Mouse (Mus musculus) kidney, postnatal 14 days (tissue): ENCODE measurements at regions not wholly inside any gene's neighbourhood (a gene's known extent, or its start where the extent isn't known, plus 50 kb on each side); places are given as distances from the start of the nearest gene placed in this dataset.

ENCODE experiments used
- DNase-seq: peaks from one replicate; pipeline ENCODE4 v3.0.0; 2022; ENCODE audit warnings: mixed read lengths

DNA sequence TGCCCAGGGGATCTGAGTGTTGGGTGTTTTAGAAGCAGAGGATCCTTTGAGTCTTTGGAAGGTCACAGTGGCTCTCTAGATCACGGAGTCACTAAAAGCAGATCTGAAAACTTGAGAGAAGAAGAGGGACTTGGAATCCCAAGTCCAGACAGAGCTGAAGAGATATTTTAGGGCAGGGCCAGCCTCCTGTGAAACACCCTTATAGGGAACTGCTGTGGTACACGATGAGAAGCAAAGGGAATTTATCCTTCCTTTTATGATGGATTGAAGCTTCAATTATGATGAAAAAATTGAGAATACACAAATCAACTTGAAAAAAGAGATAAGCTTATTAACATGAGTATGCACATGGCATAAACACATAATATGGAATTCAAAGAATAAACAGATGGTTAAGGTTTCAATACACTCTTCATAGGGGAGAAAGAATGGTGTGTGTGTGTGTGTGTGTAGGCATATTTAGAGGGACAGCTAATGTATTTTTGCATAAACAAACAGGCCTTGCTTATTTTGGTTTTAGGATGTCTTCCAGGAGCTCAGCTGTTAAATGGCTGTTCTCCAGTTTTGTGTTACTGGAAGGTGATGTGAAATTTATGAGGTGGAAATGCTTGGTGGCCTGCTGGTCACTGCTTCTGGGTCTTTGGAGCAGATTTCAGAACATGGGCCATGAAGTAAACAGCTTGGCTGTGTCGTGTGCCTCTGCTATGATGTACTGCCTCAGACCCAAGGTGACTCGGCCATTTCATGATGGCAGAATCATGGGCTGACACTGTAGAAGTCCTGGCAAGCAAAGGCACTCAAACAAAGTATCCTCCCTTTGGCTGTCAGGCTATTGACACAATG lies 190.1 kb downstream of the Phlda1 start:
- DNase-seq = peak; percentile 41

- no peak for DNase-seq
These were observed 190.9 kb downstream of the Phlda1 start for GRCm38 (mm10) chr10:111696987-111697386.

- DNase-seq = no peak
These were observed 193.7 kb downstream of the Phlda1 start for GRCm38 (mm10) chr10:111699557-111700508.

GRCm38 (mm10) chr10:111700570-111700969 lies 194.5 kb downstream of the Phlda1 start:
- DNase-seq = no peak

DNA sequence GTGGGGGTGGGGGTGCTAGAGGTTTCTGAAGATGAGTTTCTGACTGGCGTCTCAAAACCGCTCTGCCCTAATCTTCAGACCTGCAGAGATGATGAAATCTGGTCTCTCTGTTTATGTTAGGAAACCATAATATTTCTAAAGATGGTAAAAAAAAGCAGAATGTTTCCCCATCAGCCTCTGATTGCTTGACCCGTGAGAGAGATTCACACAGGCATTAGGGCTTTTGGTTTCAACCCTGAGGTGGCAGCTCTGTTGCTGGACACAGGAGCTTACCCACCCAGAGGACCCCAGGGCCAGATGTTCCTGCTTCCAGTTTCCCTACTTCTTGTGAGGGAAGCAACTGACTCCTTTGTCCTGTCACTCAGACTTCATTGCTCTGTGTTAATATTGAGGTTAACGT lies 195.1 kb downstream of the Phlda1 start:
- no peak for DNase-seq

DNA sequence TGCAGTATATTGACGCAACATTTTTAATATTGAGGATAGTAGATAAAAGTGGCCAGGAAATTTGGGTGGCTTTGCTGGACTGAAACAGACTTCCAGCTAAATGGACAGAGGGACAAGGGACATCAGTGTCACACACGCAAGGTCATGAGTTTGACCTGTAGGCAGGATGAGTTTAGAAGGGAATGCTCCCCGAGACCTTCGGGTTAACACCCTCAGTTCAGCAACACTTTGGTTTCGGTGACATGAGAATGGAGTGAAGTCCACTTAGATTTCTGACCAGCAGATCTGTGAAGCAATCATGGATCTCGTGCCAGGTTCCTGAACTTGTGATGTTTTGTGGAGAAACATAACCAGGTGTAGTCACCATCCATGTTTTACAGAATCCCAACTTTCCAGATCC lies 196.3 kb downstream of the Phlda1 start:
- DNase-seq = no peak

- DNase-seq = no peak
These were observed 197.4 kb downstream of the Phlda1 start for GRCm38 (mm10) chr10:111703447-111703846.

GRCm38 (mm10) chr10:111711519-111712113 lies 205.5 kb downstream of the Phlda1 start:
- no peak for DNase-seq

DNA sequence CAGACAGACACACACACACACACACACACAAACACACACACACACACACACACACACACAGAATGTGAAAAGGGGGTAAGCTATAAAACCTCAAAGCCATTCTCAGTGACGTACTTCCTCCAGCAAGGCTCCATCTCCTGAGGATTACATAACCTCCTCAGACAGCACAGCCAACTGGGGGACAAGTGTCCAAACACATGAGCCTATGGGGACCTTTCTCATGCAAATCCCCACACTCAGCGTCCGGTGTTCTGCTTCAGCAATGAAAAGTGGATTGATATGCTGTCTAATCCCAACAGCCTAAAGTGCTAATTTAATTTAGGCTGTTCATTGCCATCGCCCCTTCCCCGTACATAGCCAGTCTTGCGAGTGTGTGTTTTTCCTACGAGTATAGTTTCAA lies 206.9 kb downstream of the Phlda1 start:
- no peak for DNase-seq

DNA sequence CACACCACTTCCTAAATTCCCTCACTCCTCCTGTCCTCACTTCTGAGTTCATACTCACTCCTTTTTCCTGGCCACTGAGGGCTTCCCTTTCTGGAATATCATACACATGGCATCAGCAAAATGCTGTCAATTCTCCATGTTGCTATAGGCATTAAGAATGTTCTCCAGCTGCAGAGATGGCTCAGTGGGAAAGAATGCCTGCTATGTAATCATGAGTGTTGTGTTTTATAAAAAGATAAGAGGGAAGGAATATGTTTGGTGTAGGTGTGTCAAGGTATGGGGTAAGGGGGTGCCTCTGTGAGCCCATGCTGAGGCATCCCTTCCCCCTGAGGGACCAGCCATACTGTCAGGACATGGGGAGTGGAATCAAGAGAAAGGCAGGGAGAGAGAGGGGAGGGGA lies 207.6 kb downstream of the Phlda1 start:
- no peak for DNase-seq

DNA sequence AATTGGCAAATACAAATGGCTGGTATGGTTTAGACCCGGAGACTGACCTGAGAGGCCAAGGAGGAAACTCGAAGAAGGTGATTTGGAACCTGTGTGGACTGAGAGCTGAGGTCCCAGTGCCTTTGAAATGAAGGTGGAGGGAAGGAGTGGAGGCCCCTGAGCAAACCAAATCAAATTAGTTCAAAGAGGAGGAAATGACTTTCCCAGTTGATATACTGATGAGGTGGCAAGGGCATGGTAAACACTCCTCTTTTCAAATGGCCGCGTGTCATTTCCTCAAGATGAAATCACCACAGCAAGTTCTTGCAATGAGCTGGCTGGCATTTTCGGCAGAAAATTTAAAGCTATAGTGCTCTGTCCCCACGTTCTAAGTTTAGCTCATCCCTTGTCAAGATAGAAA lies 209.1 kb downstream of the Phlda1 start:
- DNase-seq = no peak

- peak; percentile 56 for DNase-seq
These were observed 213.5 kb downstream of the Phlda1 start for GRCm38 (mm10) chr10:111719632-111720031.

DNA sequence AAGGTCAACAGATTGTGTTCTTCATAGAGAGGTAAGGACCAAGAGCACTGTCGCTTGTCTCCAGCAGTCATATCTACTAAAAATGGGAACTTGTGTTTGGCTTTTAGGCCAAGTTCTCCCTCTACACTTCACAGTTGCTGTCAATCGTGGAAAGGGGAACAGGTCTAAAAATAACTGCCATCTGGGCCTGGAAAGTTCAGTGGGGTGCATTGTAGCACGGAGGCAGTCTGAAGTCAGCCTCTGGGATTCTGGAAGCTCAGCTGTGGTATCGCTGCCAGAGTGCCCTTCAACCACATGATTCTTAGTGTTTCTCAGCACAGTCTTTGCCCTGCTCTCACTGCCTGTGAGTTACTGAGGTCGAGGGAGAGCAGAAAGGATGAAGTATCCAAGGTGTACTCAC lies 215.0 kb downstream of the Phlda1 start:
- no peak for DNase-seq

GRCm38 (mm10) chr10:111723885-111724284 lies 217.8 kb downstream of the Phlda1 start:
- DNase-seq = no peak

- peak; percentile 16 for DNase-seq
These were observed 218.7 kb downstream of the Phlda1 start for GRCm38 (mm10) chr10:111724574-111725414.

DNA sequence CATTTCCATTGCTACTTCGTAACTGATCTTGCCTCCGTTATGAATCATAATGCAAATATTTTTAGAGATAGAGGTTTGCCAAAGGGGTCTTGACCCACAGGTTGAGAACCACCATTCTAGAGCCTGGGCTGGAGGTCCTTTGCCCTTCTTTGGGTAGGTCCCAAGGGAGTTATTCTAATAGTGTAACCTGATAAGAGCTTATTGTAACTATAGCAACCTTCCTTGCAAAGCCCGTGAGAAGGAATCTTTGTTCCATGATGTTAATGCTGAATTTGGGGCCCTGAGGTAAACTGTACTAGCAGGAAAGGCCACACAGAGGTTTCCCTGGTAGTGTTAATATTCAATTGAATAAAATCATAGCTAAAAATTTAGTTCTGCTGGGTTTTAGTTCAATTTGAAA lies 229.9 kb downstream of the Phlda1 start:
- DNase-seq = no peak

DNA sequence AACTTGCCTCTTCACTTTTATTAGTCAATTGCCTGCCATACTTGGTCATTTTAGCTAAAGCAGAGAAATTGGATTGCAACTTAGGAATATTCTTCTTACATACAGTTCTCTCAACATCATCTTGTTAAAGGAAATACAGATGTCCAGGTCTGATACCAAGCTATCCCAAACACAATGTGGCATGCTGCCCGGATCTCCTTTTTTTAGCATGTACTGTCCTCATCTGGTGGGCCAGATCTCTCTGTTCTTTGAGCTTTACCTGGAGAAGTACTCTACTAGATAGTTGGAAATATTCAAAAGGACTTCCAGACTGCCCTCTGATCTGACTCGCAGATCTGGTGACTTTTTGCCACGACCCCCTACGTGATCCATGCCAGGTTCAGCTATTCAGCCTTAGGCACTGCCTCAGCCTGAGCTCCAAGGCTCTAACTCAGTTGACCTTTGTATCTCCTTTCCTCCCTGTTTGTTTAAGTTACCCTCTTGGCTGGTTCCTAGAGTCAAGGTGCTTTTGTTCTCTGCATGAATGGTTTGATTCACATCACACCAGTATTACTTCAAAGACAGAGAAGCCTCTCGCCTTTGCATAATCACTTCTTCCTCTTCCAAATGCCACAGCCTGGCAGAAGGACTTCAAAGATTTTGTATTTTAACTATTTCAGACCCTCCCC lies 232.9 kb upstream of the Krr1 start:
- no peak for DNase-seq

- no peak for DNase-seq
These were observed 231.7 kb upstream of the Krr1 start for GRCm38 (mm10) chr10:111740586-111741265.

GRCm38 (mm10) chr10:111741301-111741945 lies 231.0 kb upstream of the Krr1 start:
- no peak for DNase-seq

DNA sequence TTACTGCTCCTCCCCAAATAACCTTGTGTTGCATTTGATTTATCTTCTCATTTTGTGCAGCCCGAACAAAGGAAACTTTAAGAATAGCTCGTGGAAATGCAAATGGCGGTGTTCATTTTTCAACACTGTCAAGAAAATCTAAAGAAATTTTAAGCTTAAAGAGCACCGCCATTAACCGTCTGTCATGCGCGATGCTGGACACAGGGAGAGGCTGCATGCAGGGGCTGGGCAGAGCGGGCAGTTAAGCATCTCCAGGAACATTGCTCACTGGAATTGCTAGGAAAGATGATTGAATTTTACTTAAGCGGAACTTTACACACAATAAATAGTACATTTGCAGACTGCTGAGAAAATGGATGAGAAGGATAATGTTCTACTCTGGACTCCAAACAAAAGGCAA lies 229.2 kb upstream of the Krr1 start:
- DNase-seq = no peak

DNA sequence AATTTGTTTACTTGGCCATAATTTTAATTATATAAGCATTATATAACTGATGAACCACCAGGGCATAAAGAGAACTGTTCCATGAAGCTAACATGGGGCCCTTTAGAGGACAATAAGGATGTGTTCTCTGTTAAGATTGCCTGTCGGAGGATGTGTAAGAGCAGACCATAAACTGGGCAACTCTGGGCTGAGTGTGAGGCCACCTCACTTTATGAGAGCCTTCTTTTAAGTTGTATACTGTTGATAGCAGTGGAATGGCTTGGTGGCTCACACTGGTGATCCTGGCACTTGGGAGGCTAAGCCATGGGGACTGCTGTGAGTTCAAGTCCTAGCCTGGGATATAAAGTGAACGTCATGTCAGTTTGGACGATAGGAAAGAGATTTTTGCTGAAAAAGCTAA lies 227.3 kb upstream of the Krr1 start:
- no peak for DNase-seq
